Mouse (Mus musculus) gastrocnemius, adult 2 months (tissue): ENCODE measurements around the gene Slc26a1. TPM values are rescaled to one million over a fixed set of nuclear protein-coding genes. Genes with fewer than 3 reads are reported as not detected.

Experiments used
- DNase-seq: peaks from one replicate; pipeline ENCODE4 v3.0.0; 2022
- H3K27ac ChIP-seq: fragments of 200-600 bp; 2 replicates; pipeline ENCODE4 v1.8.1; 2022; ENCODE audit warnings: mild to moderate bottlenecking
- H3K4me3 ChIP-seq: fragments of 200-600 bp; 2 replicates; pipeline ENCODE4 v1.8.1; 2022; ENCODE audit warnings: mild to moderate bottlenecking, moderate library complexity
- CTCF ChIP-seq: fragments of 200-600 bp; IDR thresholded peaks from 2 replicates; pipeline ENCODE4 v1.8.1; 2022; ENCODE audit warnings: antibody characterized with exemption, mild to moderate bottlenecking, moderate library complexity
- intact Hi-C: fragments of 180-260 bp; cut with DNase I; formaldehyde crosslinking; loops from one replicate; pipeline ENCODE4 v1.15.1; 2025
- total RNA-seq, 2 experiments: library from RNA; stranded (reverse); gene quantifications; 2 replicates each; pipeline ENCODE4 v1.2.3; 2021

Slc26a1 gene
- total RNA-seq, 2 experiments from 2014 or later = not detected

- H3K27ac ChIP-seq = no peak overlapping the region
- TF ChIP-seq CTCF = no peak
- DNase-seq = no peak
- H3K4me3 ChIP-seq = no peak overlapping the region
- intact Hi-C loops = no loop called here
Observed at GRCm38 (mm10) chr5:108626050-108626660, 49.2 kb downstream of the Slc26a1 start.

GRCm38 (mm10) chr5:108621870-108622269 is 53.5 kb downstream of the Slc26a1 start:
- intact Hi-C loops = no loop called here
- no peak for DNase-seq
- no peak overlapping the region for H3K4me3 ChIP-seq
- no peak overlapping the region for H3K27ac ChIP-seq
- no peak for TF ChIP-seq CTCF

Other genes with a start within 250 kb of the Slc26a1 start
- 100 to 1,000 TPM; 595 to 950 TPM for gene Atp5k, start 241.1 kb downstream of the Slc26a1 start, total RNA-seq
- 1 to 10 TPM in 1 of 2 experiments, under 1 TPM in 1; 0.92 to 1.3 TPM for gene Mfsd7a, start 226.7 kb downstream of the Slc26a1 start, total RNA-seq
- gene Pcgf3, start 214.3 kb downstream of the Slc26a1 start, total RNA-seq = 10 to 100 TPM; 34.3 to 42.6 TPM
- not detected for gene Cplx1, start 125.5 kb downstream of the Slc26a1 start, total RNA-seq
- 10 to 100 TPM; 14.2 to 14.3 TPM for gene Gak, start 45.8 kb downstream of the Slc26a1 start, total RNA-seq
- 1 to 10 TPM; 7.8 to 8.0 TPM for gene Tmem175, start 45.8 kb downstream of the Slc26a1 start, total RNA-seq
- gene Idua, start 15.2 kb downstream of the Slc26a1 start, total RNA-seq = 10 to 100 TPM; 11.8 to 12.5 TPM
- gene Dgkq, start 5.9 kb downstream of the Slc26a1 start, total RNA-seq = 1 to 10 TPM; 3.9 to 4.6 TPM
- gene Fgfrl1, start 16.8 kb upstream of the Slc26a1 start, total RNA-seq = 10 to 100 TPM; 18.0 to 45.2 TPM
- not detected for gene Rnf212, start 99.4 kb upstream of the Slc26a1 start, total RNA-seq
- not detected for gene Tmed11, start 119.8 kb upstream of the Slc26a1 start, total RNA-seq
- gene Vmn2r8, start 133.3 kb upstream of the Slc26a1 start, total RNA-seq = not detected
- not detected for gene Vmn2r9, start 177.0 kb upstream of the Slc26a1 start, total RNA-seq